Mouse (Mus musculus): ENCODE data around the gene Coro1a.

GRCm38 (mm10) chr7:126718787-126719337, 11.3 kb upstream of the Coro1a start:
- no peak for TF ChIP-seq POLR2A (IDR thresholded peaks at IDR 0.05; ENCODE audit: low read depth, low read length)
- TF ChIP-seq CTCF (IDR thresholded peaks at IDR 0.05; ENCODE audit: extremely low read depth, insufficient read depth, insufficient read length, insufficient replicate concordance) = no peak

Measured in spleen, adult 2 months (tissue).